Mouse (Mus musculus): Measurements from ENCODE around the gene Ddn.

The Ddn gene

GRCm38 (mm10) chr15:98797835-98798492 is 11.3 kb downstream of the Ddn start:
- no peak for DNase-seq (ENCODE audit: inconsistent ontology term)

GRCm38 (mm10) chr15:98796803-98797595 is 12.3 kb downstream of the Ddn start:
- no peak for DNase-seq (ENCODE audit: inconsistent ontology term)

GRCm38 (mm10) chr15:98793141-98793698 is 16.1 kb downstream of the Ddn start:
- no peak for DNase-seq (ENCODE audit: inconsistent ontology term)

- DNase-seq (ENCODE audit: inconsistent ontology term): no peak
Measured at GRCm38 (mm10) chr15:98792233-98793020, 16.9 kb downstream of the Ddn start.

GRCm38 (mm10) chr15:98791771-98792170 is 17.5 kb downstream of the Ddn start:
- no peak for DNase-seq (ENCODE audit: inconsistent ontology term)

GRCm38 (mm10) chr15:98791221-98791620 is 18.1 kb downstream of the Ddn start:
- DNase-seq (ENCODE audit: inconsistent ontology term): no peak

- no peak for DNase-seq (ENCODE audit: inconsistent ontology term)
Measured at GRCm38 (mm10) chr15:98790761-98791160, 18.5 kb downstream of the Ddn start.

- peak; percentile 61 for DNase-seq (ENCODE audit: inconsistent ontology term)
Measured at GRCm38 (mm10) chr15:98789661-98790535, 19.4 kb downstream of the Ddn start, which contains the start of gene Wnt1. Gene Wnt1 (plus strand): TSS chr15:98789857.

- no peak for DNase-seq (ENCODE audit: inconsistent ontology term)
Measured at GRCm38 (mm10) chr15:98788972-98789660, 20.2 kb downstream of the Ddn start.

- DNase-seq (ENCODE audit: inconsistent ontology term): no peak
Measured at GRCm38 (mm10) chr15:98787930-98788329, 21.4 kb downstream of the Ddn start.

GRCm38 (mm10) chr15:98785744-98786143 is 23.5 kb downstream of the Ddn start:
- no peak for DNase-seq (ENCODE audit: inconsistent ontology term)

- DNase-seq (ENCODE audit: inconsistent ontology term): no peak
Measured at GRCm38 (mm10) chr15:98781166-98781565, 28.1 kb downstream of the Ddn start.

GRCm38 (mm10) chr15:98780573-98780972 is 28.7 kb downstream of the Ddn start:
- no peak for DNase-seq (ENCODE audit: inconsistent ontology term)

GRCm38 (mm10) chr15:98780075-98780474 is 29.2 kb downstream of the Ddn start:
- no peak for DNase-seq (ENCODE audit: inconsistent ontology term)

GRCm38 (mm10) chr15:98778806-98779205 is 30.5 kb downstream of the Ddn start:
- no peak for DNase-seq (ENCODE audit: inconsistent ontology term)

GRCm38 (mm10) chr15:98778191-98778770 is 31.0 kb downstream of the Ddn start:
- no peak for DNase-seq (ENCODE audit: inconsistent ontology term)

GRCm38 (mm10) chr15:98777762-98778161 is 31.5 kb downstream of the Ddn start, which contains the start of gene Wnt10b:
Gene Wnt10b (minus strand): TSS chr15:98778150.
- DNase-seq (ENCODE audit: inconsistent ontology term): no peak

- no peak for DNase-seq (ENCODE audit: inconsistent ontology term)
Measured at GRCm38 (mm10) chr15:98777005-98777616, 32.2 kb downstream of the Ddn start.

- DNase-seq (ENCODE audit: inconsistent ontology term): no peak
Measured at GRCm38 (mm10) chr15:98776280-98777004, 32.8 kb downstream of the Ddn start.

All from Muller cell, postnatal 12 days (primary cell).